Mouse (Mus musculus) CH12.LX (cell line): ENCODE results near the gene Myo18a. TPM values are rescaled to one million over a fixed set of nuclear protein-coding genes. Genes with fewer than 3 reads are reported as not detected.

Experiments used
- DNase-seq: peaks from one replicate; pipeline ENCODE4 v3.0.0-alpha.2; 2013; ENCODE audit errors: extremely low read depth
- H3K27ac ChIP-seq: 2 replicates; pipeline ENCODE4 v1.5.1; 2012; ENCODE audit warnings: low read depth, mild to moderate bottlenecking, control low read depth, moderate library complexity; ENCODE audit not compliant: insufficient read depth
- H3K27me3 ChIP-seq: replicated peaks from 2 replicates; pipeline ENCODE3; 2012; ENCODE audit warnings: inconsistent platforms
- H3K36me3 ChIP-seq, 2 experiments: replicated peaks in 1 of 2; 2 replicates each; pipeline versions ENCODE3 to v1.6.1; 2012; ENCODE audit warnings: inconsistent platforms in 1 of 2, low read length in 1 of 2, mild to moderate bottlenecking in 1 of 2, mixed read lengths in 1 of 2, moderate library complexity in 1 of 2; ENCODE audit not compliant: control insufficient read depth in 1 of 2, insufficient read depth in 1 of 2
- H3K4me1 ChIP-seq, 2 experiments: 2 replicates each; pipeline ENCODE4 v1.6.1; 2012; ENCODE audit warnings: inconsistent platforms in 1 of 2, moderate library complexity in 1 of 2; ENCODE audit not compliant: insufficient read depth in 2 of 2, control insufficient read depth in 1 of 2
- H3K4me2 ChIP-seq: 2 replicates; pipeline ENCODE4 v1.6.1; 2012; ENCODE audit warnings: low read depth, mild to moderate bottlenecking, control low read depth; ENCODE audit not compliant: poor library complexity, insufficient read depth, severe bottlenecking
- H3K4me3 ChIP-seq, 3 experiments: fragments of 150-350 bp in 1 of 3; sonication (generic) in 1 of 3; replicated peaks in 1 of 3; 2 replicates each; pipeline versions ENCODE3 to v1.5.1; 2011 to 2012; ENCODE audit warnings: low read depth in 2 of 3, low read length in 2 of 3, mild to moderate bottlenecking in 2 of 3, moderate library complexity in 2 of 3, control low read depth in 1 of 3, improper control_type of control experiment in 1 of 3, inconsistent platforms in 1 of 3, mixed read lengths in 1 of 3; ENCODE audit not compliant: poor library complexity in 1 of 3
- H3K79me2 ChIP-seq: replicated peaks from 2 replicates; pipeline ENCODE4 v1.6.1; 2012; ENCODE audit warnings: mild to moderate bottlenecking, moderate library complexity; ENCODE audit not compliant: control insufficient read depth, poor library complexity, insufficient read depth, severe bottlenecking; ENCODE audit errors: extremely low read depth
- H3K9ac ChIP-seq: 2 replicates; pipeline ENCODE4 v1.6.1; 2012; ENCODE audit warnings: low read depth, mild to moderate bottlenecking, control low read depth, moderate library complexity; ENCODE audit not compliant: insufficient read depth
- H3K9me3 ChIP-seq: replicated peaks from 2 replicates; pipeline ENCODE3; 2012; ENCODE audit warnings: low read length, inconsistent platforms, mixed read lengths
- KAT2A ChIP-seq: IDR thresholded peaks from 2 replicates; pipeline ENCODE4 v1.6.1; 2012; ENCODE audit warnings: low read length, improper control_type of control experiment, inconsistent platforms; ENCODE audit not compliant: insufficient replicate concordance
- MAZ ChIP-seq: IDR thresholded peaks from 2 replicates; pipeline ENCODE4 v1.6.1; 2012; ENCODE audit warnings: low read depth, mild to moderate bottlenecking, inconsistent platforms, low read length, improper control_type of control experiment, moderate library complexity
- MEF2A ChIP-seq: IDR thresholded peaks from 2 replicates; pipeline ENCODE4 v1.6.1; 2014; ENCODE audit warnings: low read depth, mild to moderate bottlenecking, inconsistent platforms, low read length, improper control_type of control experiment, borderline replicate concordance
- USF1 ChIP-seq: IDR thresholded peaks from 2 replicates; pipeline ENCODE4 v1.6.1; 2014; ENCODE audit warnings: low read depth, mild to moderate bottlenecking, inconsistent platforms, low read length, improper control_type of control experiment
- dilution Hi-C: fragments of 300-500 bp; cut with MboI; formaldehyde crosslinking; loops from 2 replicates; pipeline ENCODE4 v1.14.3; 2020; ENCODE audit warnings: low sequenced_read_pairs; ENCODE audit not compliant: extremely low pct_unique_long_range_greater_than_20kb, extremely low pct_ligation_motif_present
- in situ Hi-C: fragments of 300-500 bp; cut with MboI; formaldehyde crosslinking; loops from 3 replicates; pipeline ENCODE4 v1.14.3; 2019; ENCODE audit warnings: low sequenced_read_pairs, low pct_ligation_motif_present, low pct_unique_long_range_greater_than_20kb, mixed read lengths
- polyA plus RNA-seq: library from polyadenylated mRNA; unstranded; fragments of >175 nt; gene quantifications from 2 replicates; pipeline ENCODE4 v1.2.1, GENCODE M21; 2012; ENCODE audit warnings: low read depth; ENCODE audit not compliant: insufficient read length
- total RNA-seq, 2 experiments: library from RNA; depleted of rRNA; stranded (reverse); fragments of 300-350 nt in 1 of 2; fragments of >200 nt in 1 of 2; gene quantifications; 2 replicates each; pipeline ENCODE4 v1.2.3; 2012 to 2014

Gene Myo18a
- total and polyA plus RNA-seq, 3 experiments: 6.3 to 24.8 (median 16.8) TPM

GRCm38 (mm10) chr11:77914598-77915260 lies 151.7 kb downstream of the Myo18a start:
- Histone ChIP-seq H3K4me2 (no peak overlapping the region), H3K4me3 (no peak overlapping the region), H3K79me2 (no peaks in the 10 kb centered on the region), H3K4me1 (no peaks in the 10 kb centered on the region), H3K36me3 (no peaks in the 10 kb centered on the region), H3K9me3 (no peaks in the 10 kb centered on the region), H3K27ac (no peak overlapping the region), H3K9ac (no peak overlapping the region), H3K27me3 (peaks cover 51% of the 10 kb centered on the region)
- dilution Hi-C loops: no loop called here
- no peak for DNase-seq
- TF ChIP-seq KAT2A (no peak), MAZ (no peak), USF1 (no peak), MEF2A (no peak)
- in situ Hi-C loops: no loop called here

Other genes with a start within 250 kb of the Myo18a start
- 0.38 and 0.63 TPM in 2 replicates for gene Abhd15, start 248.1 kb upstream of the Myo18a start, total RNA-seq (2012; rRNA removed)
- gene Abhd15, start 248.1 kb upstream of the Myo18a start, total RNA-seq (2014; rRNA removed): 0.08 and 0.11 TPM in 2 replicates
- 0.23 and 0.38 TPM in 2 replicates for gene Abhd15, start 248.1 kb upstream of the Myo18a start, polyA plus RNA-seq
- gene Trp53i13, start 247.3 kb upstream of the Myo18a start, total RNA-seq (2012; rRNA removed): 11.1 and 12.8 TPM in 2 replicates
- 6.4 and 6.7 TPM in 2 replicates for gene Trp53i13, start 247.3 kb upstream of the Myo18a start, total RNA-seq (2014; rRNA removed)
- 12.6 and 14.9 TPM in 2 replicates for gene Trp53i13, start 247.3 kb upstream of the Myo18a start, polyA plus RNA-seq
- 0.13 TPM in 1 of 2 replicates, not detected in the other for gene Gm10392, start 244.0 kb upstream of the Myo18a start, total RNA-seq (2012; rRNA removed)
- gene Gm10392, start 244.0 kb upstream of the Myo18a start, total RNA-seq (2014; rRNA removed): 0.30 TPM in 1 of 2 replicates, not detected in the other
- 0.17 and 0.53 TPM in 2 replicates for gene Gm10392, start 244.0 kb upstream of the Myo18a start, polyA plus RNA-seq
- 8.9 and 10.9 TPM in 2 replicates for gene Taok1, start 155.4 kb upstream of the Myo18a start, total RNA-seq (2012; rRNA removed)
- 13.7 and 15.7 TPM in 2 replicates for gene Taok1, start 155.4 kb upstream of the Myo18a start, total RNA-seq (2014; rRNA removed)
- 9.7 and 11.6 TPM in 2 replicates for gene Taok1, start 155.4 kb upstream of the Myo18a start, polyA plus RNA-seq
- 29.6 and 48.6 TPM in 2 replicates for gene Nufip2, start 77.1 kb upstream of the Myo18a start, total RNA-seq (2012; rRNA removed)
- gene Nufip2, start 77.1 kb upstream of the Myo18a start, total RNA-seq (2014; rRNA removed): 53.6 and 55.6 TPM in 2 replicates
- gene Nufip2, start 77.1 kb upstream of the Myo18a start, polyA plus RNA-seq: 38.8 and 41.2 TPM in 2 replicates
- gene Cryba1, start 38.0 kb upstream of the Myo18a start, total RNA-seq (2012; rRNA removed): not detected in 2 replicates
- gene Cryba1, start 38.0 kb upstream of the Myo18a start, total RNA-seq (2014; rRNA removed): not detected in 2 replicates
- not detected in 2 replicates for gene Cryba1, start 38.0 kb upstream of the Myo18a start, polyA plus RNA-seq
- 0.08 TPM in 1 of 2 replicates, not detected in the other for gene Gm10277, start 24.5 kb downstream of the Myo18a start, total RNA-seq (2012; rRNA removed)
- not detected in 2 replicates for gene Gm10277, start 24.5 kb downstream of the Myo18a start, total RNA-seq (2014; rRNA removed)
- 0.10 and 0.11 TPM in 2 replicates for gene Gm10277, start 24.5 kb downstream of the Myo18a start, polyA plus RNA-seq
- gene Pipox, start 130.8 kb downstream of the Myo18a start, total RNA-seq (2012; rRNA removed): 0.13 TPM in 1 of 2 replicates, not detected in the other
- 0.15 and 0.21 TPM in 2 replicates for gene Pipox, start 130.8 kb downstream of the Myo18a start, total RNA-seq (2014; rRNA removed)
- 0.36 and 0.37 TPM in 2 replicates for gene Pipox, start 130.8 kb downstream of the Myo18a start, polyA plus RNA-seq
- gene Sez6, start 167.6 kb downstream of the Myo18a start, total RNA-seq (2012; rRNA removed): 0.04 TPM in 1 of 2 replicates, not detected in the other
- not detected in 2 replicates for gene Sez6, start 167.6 kb downstream of the Myo18a start, total RNA-seq (2014; rRNA removed)
- 0.45 TPM in 1 of 2 replicates, not detected in the other for gene Sez6, start 167.6 kb downstream of the Myo18a start, polyA plus RNA-seq
- gene Phf12, start 219.5 kb downstream of the Myo18a start, total RNA-seq (2012; rRNA removed): 28.4 and 30.5 TPM in 2 replicates
- gene Phf12, start 219.5 kb downstream of the Myo18a start, total RNA-seq (2014; rRNA removed): 10.7 and 12.2 TPM in 2 replicates
- 59.7 and 61.8 TPM in 2 replicates for gene Phf12, start 219.5 kb downstream of the Myo18a start, polyA plus RNA-seq